Mouse (Mus musculus) lung, postnatal 4 days (tissue): Measurements from ENCODE around the gene Cdca3.
"Not testable (repeated sequence)": the region's sequence is repeated elsewhere in the genome, so short reads cannot be mapped to it uniquely, and the experiment has no call there.

ENCODE experiments used
- DNase-seq, 2 experiments: peaks; one replicate each; pipeline ENCODE4 v3.0.0; 2021

Gene Cdca3

GRCm38 (mm10) chr6:124828868-124829798, at the start of gene Cdca3, which contains the start of gene Usp5:
Gene Cdca3, plus strand, starts transcription at chr6:124829547.
Gene Usp5, minus strand, starts transcription at chr6:124829484.
- peak; percentile 99 to 100 for DNase-seq

GRCm38 (mm10) chr6:124779984-124780416, 49.3 kb upstream of the Cdca3 start:
- DNase-seq = no peak

GRCm38 (mm10) chr6:124780917-124781316, 48.4 kb upstream of the Cdca3 start:
- no peak for DNase-seq

GRCm38 (mm10) chr6:124782436-124782835, 46.9 kb upstream of the Cdca3 start:
- DNase-seq = peak in 1 of 2 experiments; percentile 38

- DNase-seq = no peak
Measured at GRCm38 (mm10) chr6:124786756-124787420, 42.5 kb upstream of the Cdca3 start.

GRCm38 (mm10) chr6:124787722-124788121, 41.6 kb upstream of the Cdca3 start:
- DNase-seq = no peak

- no peak for DNase-seq
Measured at GRCm38 (mm10) chr6:124789519-124789918, 39.8 kb upstream of the Cdca3 start.

GRCm38 (mm10) chr6:124790121-124790520, 39.2 kb upstream of the Cdca3 start:
- DNase-seq = no peak

- no peak for DNase-seq
Measured at GRCm38 (mm10) chr6:124791911-124792310, 37.4 kb upstream of the Cdca3 start.

- DNase-seq = no peak
Measured at GRCm38 (mm10) chr6:124795781-124796180, 33.6 kb upstream of the Cdca3 start.

GRCm38 (mm10) chr6:124796200-124796599, 33.1 kb upstream of the Cdca3 start:
- no peak for DNase-seq

- not testable (repeated sequence) for DNase-seq
Measured at GRCm38 (mm10) chr6:124802400-124802799, 26.9 kb upstream of the Cdca3 start.

GRCm38 (mm10) chr6:124803061-124803460, 26.3 kb upstream of the Cdca3 start:
- DNase-seq = no peak

GRCm38 (mm10) chr6:124803691-124804090, 25.7 kb upstream of the Cdca3 start:
- peak in 1 of 2 experiments; percentile 10 for DNase-seq

- no peak for DNase-seq
Measured at GRCm38 (mm10) chr6:124804341-124804740, 25.0 kb upstream of the Cdca3 start.

GRCm38 (mm10) chr6:124805341-124806321, 23.7 kb upstream of the Cdca3 start:
- DNase-seq = peak; percentile 95

GRCm38 (mm10) chr6:124806446-124807140, 22.8 kb upstream of the Cdca3 start:
- DNase-seq = peak in 1 of 2 experiments; percentile 16

GRCm38 (mm10) chr6:124807366-124807765, 22.0 kb upstream of the Cdca3 start:
- DNase-seq = no peak

GRCm38 (mm10) chr6:124807986-124808357, 21.4 kb upstream of the Cdca3 start:
- DNase-seq = no peak

- DNase-seq = peak; percentile 87 to 92
Measured at GRCm38 (mm10) chr6:124808358-124809012, 20.9 kb upstream of the Cdca3 start, which contains the start of gene Spsb2. Gene Spsb2, plus strand, starts transcription at chr6:124808661.
